In the genomic region with DNA sequence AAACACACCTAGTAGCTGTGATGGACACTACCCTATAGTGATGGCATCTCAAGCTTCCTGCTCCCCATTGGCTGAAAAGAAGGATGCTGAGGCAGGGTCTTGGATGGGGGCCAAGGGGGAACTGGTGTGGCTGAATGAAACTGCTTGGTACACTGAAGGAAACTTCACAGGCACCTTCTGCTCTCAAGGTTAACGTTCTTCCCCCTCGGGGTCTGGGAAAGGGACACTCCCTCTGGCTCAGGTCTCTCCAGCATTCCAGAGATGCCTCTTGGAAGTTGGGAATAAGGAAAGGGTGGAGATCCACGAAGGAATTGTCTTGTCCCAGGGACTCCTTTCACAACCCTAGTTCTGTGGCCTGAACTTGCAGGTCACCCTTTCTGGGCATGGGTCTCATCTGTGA, we compare ENCODE assay signal across 37 mouse cellular contexts. TPM values are rescaled to one million over a fixed set of nuclear protein-coding genes. Genes with fewer than 3 reads are reported as not detected.
DNase-seq lines count a peak whose midpoint lies in the region; ATAC-seq and TF ChIP-seq lines count a peak whose summit lies in the region.
"Had no signal": no experiment of that assay in that cellular context is flagged by ENCODE, and none has a peak within 500 bp of the region (broad histone marks: within the 10 kb centered on the region; RNA-seq: fewer than 3 reads in every experiment).

No protein-coding gene starts in this region.

- no peak overlapping the region for H3K27ac ChIP-seq in midbrain, embryonic 11.5 days (ENCODE audit: low read depth, low read length)
- H3K27ac ChIP-seq in midbrain, embryonic 16.5 days (ENCODE audit: low read length) = no peak overlapping the region
- H3K27ac ChIP-seq in ES-E14 (ENCODE audit: insufficient read depth, low read depth, low read length, poor library complexity, severe bottlenecking) = no peak overlapping the region
- H3K27ac ChIP-seq: embryonic facial prominence, embryonic 10.5 days; embryonic facial prominence, embryonic 13.5 days; forebrain, embryonic 12.5 days; forebrain, embryonic 15.5 days; heart, adult 2 months; heart, embryonic 13.5 days; hindbrain, embryonic 14.5 days; hindbrain, postnatal 0 days had no signal

- H3K4me2 ChIP-seq in midbrain, embryonic 11.5 days = no peak overlapping the region
- no peak overlapping the region for H3K4me2 ChIP-seq in midbrain, embryonic 16.5 days (ENCODE audit: low read length)
- H3K4me2 ChIP-seq: embryonic facial prominence, embryonic 13.5 days; forebrain, embryonic 12.5 days; forebrain, embryonic 15.5 days; heart, embryonic 13.5 days; hindbrain, embryonic 14.5 days had no signal

- no peaks in the 10 kb centered on the region for H3K36me3 ChIP-seq in midbrain, embryonic 11.5 days (ENCODE audit: control insufficient read depth, insufficient read depth, low read length)
- H3K36me3 ChIP-seq in midbrain, embryonic 16.5 days (ENCODE audit: control insufficient read depth, insufficient read depth, low read length) = no peaks in the 10 kb centered on the region
- no peaks in the 10 kb centered on the region; the same call in 1 of the 2 replicates for H3K36me3 ChIP-seq in ES-E14 (ENCODE audit: control insufficient read depth, insufficient read depth, low read length, poor library complexity, severe bottlenecking)
- H3K36me3 ChIP-seq: embryonic facial prominence, embryonic 10.5 days; embryonic facial prominence, embryonic 13.5 days; forebrain, embryonic 12.5 days; forebrain, embryonic 15.5 days; heart, embryonic 10.5 days; heart, embryonic 13.5 days had no signal

- no peaks in the 10 kb centered on the region for H3K4me1 ChIP-seq in midbrain, embryonic 11.5 days (ENCODE audit: control insufficient read depth, insufficient read depth, low read length)
- H3K4me1 ChIP-seq in midbrain, embryonic 16.5 days (ENCODE audit: control insufficient read depth, insufficient read depth, low read length) = no peaks in the 10 kb centered on the region
- H3K4me1 ChIP-seq in ES-E14 (ENCODE audit: control insufficient read depth in 2 of 2, insufficient read depth in 2 of 2, low read length in 2 of 2, poor library complexity in 1 of 2) = peaks cover 22 to 32% of the 10 kb centered on the region in 2 experiments
- H3K4me1 ChIP-seq: forebrain, embryonic 12.5 days; forebrain, embryonic 15.5 days had no signal

- 70% methylated on average over 3 of the region's 3 CpGs for WGBS in midbrain, embryonic 11.5 days
- WGBS in midbrain, embryonic 16.5 days = 68% methylated on average over 3 of the region's 3 CpGs

- no peaks in the 10 kb centered on the region for H3K27me3 ChIP-seq in midbrain, embryonic 11.5 days (ENCODE audit: control insufficient read depth, insufficient read depth, low read length)
- H3K27me3 ChIP-seq in midbrain, embryonic 16.5 days (ENCODE audit: control insufficient read depth, insufficient read depth, low read depth, low read length) = no peaks in the 10 kb centered on the region

- in situ Hi-C loops in ES-E14 (cut with MboI; ENCODE audit: low sequenced_read_pairs in 2 of 2, unreplicated experiment in 2 of 2) = no loop called here

- no peak for ATAC-seq in midbrain, embryonic 11.5 days (ENCODE audit: low FRiP score)
- no peak for ATAC-seq in midbrain, embryonic 16.5 days
- ATAC-seq: activated CD4-positive, CD25-positive, alpha-beta regulatory T cell, adult 4 months; forebrain, embryonic 15.5 days; hindbrain, postnatal 0 days; inflammation-experienced regulatory T-cells, adult 6 months had no signal

- no peak overlapping the region for H3K4me3 ChIP-seq in midbrain, embryonic 11.5 days (ENCODE audit: low read depth, low read length)
- no peak overlapping the region for H3K4me3 ChIP-seq in midbrain, embryonic 16.5 days (ENCODE audit: low read depth, low read length)
- H3K4me3 ChIP-seq in ES-E14 (ENCODE audit: insufficient read depth in 1 of 2, low read depth in 1 of 2, low read length in 2 of 2, poor library complexity in 1 of 2, severe bottlenecking in 1 of 2) = no peak overlapping the region
- H3K4me3 ChIP-seq: embryonic facial prominence, embryonic 10.5 days; embryonic facial prominence, embryonic 13.5 days; erythroblast, embryonic 14.5 days; forebrain, embryonic 12.5 days; forebrain, embryonic 15.5 days; heart, adult 2 months; heart, embryonic 10.5 days; heart, embryonic 13.5 days had no signal

- H3K9me3 ChIP-seq in midbrain, embryonic 11.5 days (ENCODE audit: control insufficient read depth, low read length) = no peaks in the 10 kb centered on the region
- no peaks in the 10 kb centered on the region for H3K9me3 ChIP-seq in midbrain, embryonic 16.5 days (replicated peaks; ENCODE audit: control insufficient read depth, low read length, poor library complexity, severe bottlenecking)
- H3K9me3 ChIP-seq in ES-E14 (ENCODE audit: control insufficient read depth, insufficient read depth, low read depth, low read length) = no peaks in the 10 kb centered on the region
- H3K9me3 ChIP-seq: embryonic facial prominence, embryonic 10.5 days; embryonic facial prominence, embryonic 13.5 days; forebrain, embryonic 12.5 days; forebrain, embryonic 15.5 days; heart, embryonic 10.5 days; heart, embryonic 13.5 days had no signal

- no peak overlapping the region for H3K9ac ChIP-seq in midbrain, embryonic 11.5 days (ENCODE audit: low read length)
- no peak overlapping the region for H3K9ac ChIP-seq in midbrain, embryonic 16.5 days (ENCODE audit: low read depth, low read length)
- no peak overlapping the region for H3K9ac ChIP-seq in ES-E14 (ENCODE audit: insufficient read depth, low read depth, low read length, poor library complexity, severe bottlenecking)
- H3K9ac ChIP-seq: embryonic facial prominence, embryonic 13.5 days; forebrain, embryonic 12.5 days; forebrain, embryonic 15.5 days; heart, embryonic 13.5 days; hindbrain, embryonic 14.5 days had no signal

- DNase-seq in midbrain, embryonic 11.5 days (ENCODE audit: low spot score, missing footprints) = peak; percentile 45
- peak; percentile 70 for DNase-seq in ES-E14 (ENCODE audit: low read depth, low spot score)
- DNase-seq in ZHBTc4 (ENCODE audit: low read depth, low spot score) = peak; percentile 93
- DNase-seq in right cerebral cortex, postnatal 4 days = no peak
- DNase-seq in spleen, postnatal 10 days (ENCODE audit: low spot score in 2 of 2) = no peak
- no peak for DNase-seq in T-cell, adult 2 months (ENCODE audit: low spot score)
- DNase-seq: adrenal gland, adult 8-10 months; adrenal gland, postnatal 25 days; B cell, adult 2 months; cerebellum, adult 11-12 months; cerebellum, adult 8-10 months; cerebellum, postnatal 10 days; cerebellum, postnatal 36 days; embryo, embryonic 11 days; gastrocnemius, postnatal 10 days; gastrocnemius, postnatal 36 days; heart, adult 2 months; heart, postnatal 14 days; heart, postnatal 4 days had no signal

TF ChIP-seq in ES-E14, 5 proteins besides CTCF, POLR2A, EP300 and RAD21:
- no peak for TF ChIP-seq CHD2 (IDR thresholded peaks at IDR 0.05; ENCODE audit: low read depth, low read length)
- no peak for TF ChIP-seq HCFC1 (IDR thresholded peaks at IDR 0.05; ENCODE audit: borderline replicate concordance, insufficient read depth, low read length)
- no peak for TF ChIP-seq ZC3H11A (IDR thresholded peaks at IDR 0.05; ENCODE audit: borderline replicate concordance, low read depth, low read length)

RNA-seq across cellular contexts. Expression of gene Aqp3, which starts 6.6 kb away (rescaled TPM):
- polyA plus RNA-seq in midbrain, embryonic 11.5 days (2014; fragmentation: Nextera tagmentation; extraction: Ambion mirVana) = 1.3 and 1.6 TPM in 2 replicates
- 0.24 and 0.41 TPM in 2 replicates for polyA plus RNA-seq in midbrain, embryonic 16.5 days (2015; fragmentation: Nextera tagmentation; extraction: Ambion mirVana)
- total RNA-seq in ES-E14 (2012; rRNA removed) = 62.9 and 87.0 TPM in 2 replicates
- total RNA-seq: adrenal gland, postnatal 25 days; CH12.LX; gastrocnemius, adult 18-20 months; gastrocnemius, postnatal 10 days; gastrocnemius, postnatal 36 days; granulocyte monocyte progenitor cell, adult 5-6 weeks; heart, adult 2 months had no signal
- polyA plus RNA-seq: cortical plate, adult 2 months had no signal

RNA-seq across cellular contexts. Expression of gene Nol6, which starts 32.9 kb away (rescaled TPM):
- 17.6 and 19.1 TPM in 2 replicates for polyA plus RNA-seq in midbrain, embryonic 11.5 days (2014; fragmentation: Nextera tagmentation; extraction: Ambion mirVana)
- polyA plus RNA-seq in midbrain, embryonic 16.5 days (2015; fragmentation: Nextera tagmentation; extraction: Ambion mirVana) = 40.9 and 43.6 TPM in 2 replicates
- 67.5 and 69.4 TPM in 2 replicates for total RNA-seq in ES-E14 (2012; rRNA removed)

RNA-seq across cellular contexts. Expression of gene Aqp7, which starts 43.5 kb away (rescaled TPM):
- polyA plus RNA-seq in midbrain, embryonic 11.5 days (2014; fragmentation: Nextera tagmentation; extraction: Ambion mirVana) = not detected in 2 replicates
- not detected in 2 replicates for polyA plus RNA-seq in midbrain, embryonic 16.5 days (2015; fragmentation: Nextera tagmentation; extraction: Ambion mirVana)
- 0.11 TPM in 1 of 2 replicates, not detected in the other for total RNA-seq in ES-E14 (2012; rRNA removed)
- total RNA-seq: CH12.LX; granulocyte monocyte progenitor cell, adult 5-6 weeks; hindbrain, postnatal 0 days had no signal
- polyA plus RNA-seq: brain, embryonic 14.5 days; cortical plate, adult 2 months; embryonic facial prominence, embryonic 10.5 days; erythroblast, embryonic 14.5 days; forebrain, embryonic 12.5 days; forebrain, embryonic 15.5 days; heart, embryonic 13.5 days; hindbrain, embryonic 11.5 days; hindbrain, embryonic 14.5 days had no signal

RNA-seq across cellular contexts. Expression of gene Ube2r2, which starts 44.2 kb away (rescaled TPM):
- 95.5 and 99.0 TPM in 2 replicates for polyA plus RNA-seq in midbrain, embryonic 11.5 days (2014; fragmentation: Nextera tagmentation; extraction: Ambion mirVana)
- polyA plus RNA-seq in midbrain, embryonic 16.5 days (2015; fragmentation: Nextera tagmentation; extraction: Ambion mirVana) = 51.1 and 57.5 TPM in 2 replicates
- 47.4 and 52.3 TPM in 2 replicates for total RNA-seq in ES-E14 (2012; rRNA removed)

Comparison
In these comparisons a context has a peak if more than half of its experiments do, and no peak if none do; other contexts are left out.
1. DNase-seq: peak in midbrain, embryonic 11.5 days (single experiment), ES-E14 (single experiment) and ZHBTc4 (single experiment); none in right cerebral cortex, postnatal 4 days (single experiment), spleen, postnatal 10 days (0 of 2) and T-cell, adult 2 months (single experiment).